Mouse (Mus musculus): Measurements from ENCODE around the gene Slc35g3.

GRCm38 (mm10) chr11:69802648-69803105 is 40.9 kb upstream of the Slc35g3 start:
- TF ChIP-seq CTCF (IDR thresholded peaks at IDR 0.05; ENCODE audit: insufficient read depth, low read depth, low read length) (no peak), POLR2A (IDR thresholded peaks at IDR 0.05; ENCODE audit: insufficient read depth, low read depth, low read length) (peak; percentile 59; the same call in 1 of the 2 replicates)
